Mouse (Mus musculus) liver, postnatal 0 days (tissue): ENCODE measurements around the gene Apol7e.
"Not testable (repeated sequence)": the region's sequence is repeated elsewhere in the genome, so short reads cannot be mapped to it uniquely, and the experiment has no call there.

Experiments used
- CTCF ChIP-seq: sonication (generic); IDR thresholded peaks from 2 replicates; pipeline ENCODE4 v1.5.1; 2016; ENCODE audit warnings: antibody characterized with exemption, low read depth
- EP300 ChIP-seq: IDR thresholded peaks from 2 replicates; pipeline ENCODE4 v1.6.1; 2016; ENCODE audit warnings: antibody characterized with exemption, low read depth, mild to moderate bottlenecking

- not testable (repeated sequence) for TF ChIP-seq CTCF, EP300
These were observed 34.2 kb downstream of the Apol7e start for GRCm38 (mm10) chr15:77732851-77733250.
